Mouse (Mus musculus) neural tube, embryonic 10.5 days (tissue): Measurements from ENCODE around the gene Rhox10.
"Not testable (repeated sequence)": the region's sequence is repeated elsewhere in the genome, so short reads cannot be mapped to it uniquely, and the experiment has no call there.

Source experiments
- DNase-seq: peaks from one replicate; pipeline ENCODE4 v3.0.0-alpha.2; 2017; ENCODE audit warnings: low spot score; ENCODE audit errors: extremely low spot score

Rhox10 gene

DNA sequence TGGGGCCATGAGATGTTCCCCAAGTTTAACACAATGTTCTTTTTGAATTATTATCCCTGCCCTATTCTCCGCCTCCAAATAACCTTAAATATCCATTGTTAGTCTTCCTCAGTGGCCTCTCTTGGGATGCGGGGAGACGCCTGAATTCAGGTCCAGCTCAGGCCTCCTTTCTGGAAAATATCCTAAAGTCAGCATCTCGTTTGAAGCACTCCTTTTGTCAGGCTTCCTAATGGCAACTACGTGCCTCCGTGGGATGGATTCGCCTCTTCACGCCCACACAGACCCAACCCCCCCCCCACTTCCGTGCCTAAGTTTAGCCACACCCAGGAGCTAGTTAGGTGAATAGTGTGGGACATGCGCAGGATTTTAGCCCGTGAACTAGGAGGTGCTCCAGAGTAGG lies at the start of gene Rhox10:
Gene Rhox10 (plus strand): TSS at position 301 of the 400 bp plus-strand sequence.
- DNase-seq, result no peak

DNA sequence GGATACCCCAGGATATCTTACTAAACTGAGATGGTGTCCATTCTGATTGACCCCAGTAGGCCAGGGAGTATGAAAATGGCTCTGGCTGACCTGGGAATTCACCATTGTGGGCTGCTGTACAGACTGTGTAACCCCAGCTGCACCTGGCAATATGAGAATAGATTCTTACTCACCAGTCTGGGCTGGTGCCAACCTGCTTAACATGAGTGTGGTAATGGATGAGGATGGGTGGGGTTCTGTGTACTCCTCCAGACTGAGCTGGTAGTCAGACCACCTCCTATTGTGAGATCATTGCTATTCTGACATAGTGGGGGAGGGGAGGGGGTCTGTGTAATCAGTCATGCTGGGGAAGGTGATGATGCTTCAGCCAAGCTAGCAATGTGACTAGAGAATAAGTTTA lies 47.7 kb upstream of the Rhox10 start, which contains the start of gene Btg1-ps1:
Gene Btg1-ps1 (minus strand): TSS at position 219 of the 400 bp plus-strand sequence.
- not testable (repeated sequence) for DNase-seq

DNA sequence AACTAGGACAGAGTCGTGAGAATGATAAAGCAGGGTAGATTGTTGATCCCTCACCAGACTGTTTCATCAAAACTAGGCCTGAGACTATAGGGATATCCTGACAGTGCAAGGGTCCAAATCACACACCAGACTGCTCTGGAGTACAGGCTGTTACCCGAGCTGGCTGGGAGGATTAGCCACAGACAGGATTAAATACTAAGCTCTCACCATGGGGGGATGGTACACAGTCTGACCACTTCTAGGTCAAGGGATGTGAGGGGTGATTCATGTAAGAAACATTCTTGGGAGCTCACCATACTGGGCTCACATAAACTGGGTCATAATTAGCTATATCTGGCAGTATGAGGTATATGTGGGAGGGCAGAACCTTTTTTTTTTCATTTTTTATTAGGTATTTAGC lies 32.4 kb upstream of the Rhox10 start:
- DNase-seq, result no peak

DNA sequence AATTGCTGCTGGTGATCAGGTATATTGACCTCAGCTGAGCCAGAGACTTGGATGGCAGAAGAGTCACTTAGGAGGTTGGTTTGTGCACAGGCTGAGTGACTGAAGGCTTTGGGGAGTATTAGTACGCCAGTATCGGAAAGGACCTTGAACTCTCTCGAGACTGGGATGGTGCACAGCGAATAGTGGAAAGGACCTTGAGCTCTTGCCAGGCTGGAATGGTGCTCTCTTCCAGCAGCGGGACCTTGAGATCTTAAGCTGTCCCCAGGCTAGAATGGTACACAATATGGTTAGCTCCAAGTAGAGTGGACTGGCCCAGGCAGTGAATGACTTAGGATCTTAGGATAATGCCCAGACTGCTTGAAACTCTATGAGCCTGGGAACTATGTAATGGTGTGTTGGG lies 26.6 kb upstream of the Rhox10 start:
- no peak for DNase-seq

DNA sequence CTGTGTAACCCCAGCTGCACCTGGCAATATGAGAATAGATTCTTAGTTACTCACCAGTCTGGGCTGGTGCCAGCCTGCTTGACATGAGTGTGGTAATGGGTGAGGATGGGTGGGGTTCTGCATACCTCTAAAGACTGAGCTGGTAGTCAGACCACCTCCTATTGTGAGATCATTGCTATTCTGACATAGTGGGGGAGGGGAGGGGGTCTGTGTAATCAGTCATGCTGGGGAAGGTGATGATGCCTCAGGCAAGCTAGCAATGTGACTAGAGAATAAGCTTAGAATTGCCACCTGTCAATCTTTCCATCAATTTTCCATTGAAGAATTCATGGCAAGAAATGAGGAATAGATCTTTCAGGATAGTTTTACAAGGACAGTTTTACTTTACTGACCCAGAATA lies 23.3 kb upstream of the Rhox10 start, which contains the start of gene Btg1-ps2:
Gene Btg1-ps2 (minus strand): TSS at position 101 of the 400 bp plus-strand sequence.
- DNase-seq, result not testable (repeated sequence)

DNA sequence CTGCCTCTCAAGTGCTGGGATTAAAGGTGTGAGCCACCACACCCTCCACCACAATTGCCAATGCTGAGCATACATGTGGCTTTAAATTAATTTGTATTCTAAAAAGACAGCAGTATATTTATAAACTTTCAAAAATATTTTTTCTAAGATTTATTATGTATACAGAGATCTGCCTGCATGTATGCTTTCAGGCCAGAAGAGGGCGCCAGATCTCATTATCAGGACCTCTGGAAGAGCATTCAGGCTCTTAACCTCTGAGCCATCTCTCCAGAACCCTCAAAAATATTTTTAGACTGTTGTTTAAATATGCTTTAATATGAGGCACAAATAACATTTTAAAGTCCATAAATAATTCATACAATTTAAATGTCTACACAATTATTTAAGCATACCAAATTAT lies 4.7 kb upstream of the Rhox10 start:
- DNase-seq, result no peak

DNA sequence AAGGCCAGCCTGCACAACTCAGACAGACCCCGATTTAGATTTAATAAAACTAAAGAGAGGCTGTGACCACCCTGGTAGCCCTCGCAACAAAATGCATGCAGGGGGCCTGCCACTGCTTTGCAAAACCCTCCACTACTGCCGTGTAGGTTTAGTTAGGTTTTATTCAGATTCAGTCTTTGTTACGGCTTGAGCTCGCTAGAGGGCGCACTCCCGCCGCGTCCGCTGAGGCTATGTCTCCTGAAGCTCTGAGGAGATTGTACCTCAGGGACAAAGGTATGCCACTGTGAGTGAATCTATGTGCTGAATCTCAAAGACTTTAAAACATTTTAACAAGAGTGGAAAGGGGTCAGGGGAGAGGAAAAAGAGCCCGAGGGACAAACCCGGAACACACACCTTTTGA lies 18.0 kb downstream of the Rhox10 start:
- DNase-seq, result peak; percentile 40

DNA sequence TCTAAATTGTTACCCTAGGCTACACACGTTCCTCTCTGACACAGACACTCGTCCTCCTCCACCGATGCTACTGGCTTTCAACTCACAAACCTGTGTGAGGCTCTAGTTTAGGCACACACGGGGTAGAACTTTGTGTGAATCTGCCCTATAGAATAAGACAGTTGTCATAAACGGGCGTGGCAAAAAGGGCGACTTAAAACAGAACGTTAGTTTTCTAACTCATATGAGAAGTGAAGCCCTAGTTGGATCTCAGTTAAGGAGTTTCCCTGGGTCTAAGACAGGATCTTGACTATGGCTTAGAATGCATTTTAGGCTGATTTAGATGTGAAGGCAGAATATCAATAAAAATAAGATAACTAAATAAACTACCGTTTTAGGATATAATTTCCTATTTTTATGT lies 18.8 kb downstream of the Rhox10 start, which contains the start of gene Rhox11:
Gene Rhox11 (minus strand): TSS at position 101 of the 400 bp plus-strand sequence.
- DNase-seq, result no peak

DNA sequence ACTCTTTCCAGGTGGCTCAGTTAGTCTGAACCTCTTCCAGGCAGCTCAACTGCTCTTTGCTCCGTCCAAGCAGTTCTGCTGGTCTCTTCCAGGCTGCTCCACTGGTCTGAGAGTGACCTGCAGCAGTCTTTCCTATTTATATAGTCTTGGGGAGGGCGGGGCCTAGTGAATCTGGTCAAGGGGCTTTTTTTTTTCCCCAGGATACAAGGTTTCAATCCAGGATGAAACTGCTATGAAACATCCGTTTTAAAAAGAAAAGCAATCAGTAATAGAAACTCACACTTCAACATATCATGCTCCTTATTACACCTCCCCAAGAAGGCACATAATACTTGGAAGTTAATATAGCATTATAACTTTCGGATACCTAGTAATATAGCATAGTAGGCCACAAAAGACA lies 44.5 kb downstream of the Rhox10 start, which contains the start of gene Rhox12:
Gene Rhox12 (minus strand): TSS at position 101 of the 400 bp plus-strand sequence.
- no peak for DNase-seq

DNA sequence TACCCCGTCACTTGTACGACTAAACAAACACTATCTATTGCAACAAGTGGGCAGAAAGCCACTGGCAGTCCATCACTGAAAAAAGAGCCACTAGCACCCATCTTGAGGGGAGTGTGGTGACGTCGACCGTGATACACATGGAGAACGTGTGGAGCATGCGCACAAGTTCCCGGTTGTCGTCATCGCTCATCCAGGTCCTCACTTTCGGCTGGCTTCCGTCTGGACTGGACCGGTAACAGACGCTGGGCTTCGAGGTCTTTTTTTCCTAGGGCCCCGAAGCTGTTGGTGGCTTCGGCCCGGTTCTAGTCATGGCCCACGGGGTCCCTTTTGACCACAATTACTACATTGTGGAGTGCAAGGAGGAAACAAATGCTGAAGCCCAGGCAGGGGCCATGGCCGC lies 54.7 kb downstream of the Rhox10 start, which contains the start of gene Rhox13:
Gene Rhox13 (plus strand): TSS at position 238 of the 400 bp plus-strand sequence.
- no peak for DNase-seq
